Mouse (Mus musculus) CH12.LX (cell line): ENCODE results near the gene Fcgr4. TPM values are rescaled to one million over a fixed set of nuclear protein-coding genes. Genes with fewer than 3 reads are reported as not detected.
A peak's percentile ranks its signal among the peaks of the same experiment; 100 is the strongest.

Experiments
- DNase-seq: peaks from one replicate; pipeline ENCODE4 v3.0.0-alpha.2; 2013; ENCODE audit errors: extremely low read depth
- H3K27ac ChIP-seq: 2 replicates; pipeline ENCODE4 v1.5.1; 2012; ENCODE audit warnings: low read depth, mild to moderate bottlenecking, control low read depth, moderate library complexity; ENCODE audit not compliant: insufficient read depth
- H3K27me3 ChIP-seq: replicated peaks from 2 replicates; pipeline ENCODE3; 2012; ENCODE audit warnings: inconsistent platforms
- H3K36me3 ChIP-seq, 2 experiments: replicated peaks in 1 of 2; 2 replicates each; pipeline versions ENCODE3 to v1.6.1; 2012; ENCODE audit warnings: inconsistent platforms in 1 of 2, low read length in 1 of 2, mild to moderate bottlenecking in 1 of 2, mixed read lengths in 1 of 2, moderate library complexity in 1 of 2; ENCODE audit not compliant: control insufficient read depth in 1 of 2, insufficient read depth in 1 of 2
- H3K4me1 ChIP-seq, 2 experiments: 2 replicates each; pipeline ENCODE4 v1.6.1; 2012; ENCODE audit warnings: inconsistent platforms in 1 of 2, moderate library complexity in 1 of 2; ENCODE audit not compliant: insufficient read depth in 2 of 2, control insufficient read depth in 1 of 2
- H3K4me2 ChIP-seq: 2 replicates; pipeline ENCODE4 v1.6.1; 2012; ENCODE audit warnings: low read depth, mild to moderate bottlenecking, control low read depth; ENCODE audit not compliant: poor library complexity, insufficient read depth, severe bottlenecking
- H3K4me3 ChIP-seq, 3 experiments: fragments of 150-350 bp in 1 of 3; sonication (generic) in 1 of 3; replicated peaks in 1 of 3; 2 replicates each; pipeline versions ENCODE3 to v1.5.1; 2011 to 2012; ENCODE audit warnings: low read depth in 2 of 3, low read length in 2 of 3, mild to moderate bottlenecking in 2 of 3, moderate library complexity in 2 of 3, control low read depth in 1 of 3, improper control_type of control experiment in 1 of 3, inconsistent platforms in 1 of 3, mixed read lengths in 1 of 3; ENCODE audit not compliant: poor library complexity in 1 of 3
- H3K79me2 ChIP-seq: replicated peaks from 2 replicates; pipeline ENCODE4 v1.6.1; 2012; ENCODE audit warnings: mild to moderate bottlenecking, moderate library complexity; ENCODE audit not compliant: control insufficient read depth, poor library complexity, insufficient read depth, severe bottlenecking; ENCODE audit errors: extremely low read depth
- H3K9ac ChIP-seq: 2 replicates; pipeline ENCODE4 v1.6.1; 2012; ENCODE audit warnings: low read depth, mild to moderate bottlenecking, control low read depth, moderate library complexity; ENCODE audit not compliant: insufficient read depth
- H3K9me3 ChIP-seq: replicated peaks from 2 replicates; pipeline ENCODE3; 2012; ENCODE audit warnings: low read length, inconsistent platforms, mixed read lengths
- BHLHE40 ChIP-seq: IDR thresholded peaks from 2 replicates; pipeline ENCODE4 v1.6.1; 2011; ENCODE audit warnings: mild to moderate bottlenecking, low read depth, low read length, improper control_type of control experiment
- CHD1 ChIP-seq: IDR thresholded peaks from 2 replicates; pipeline ENCODE4 v1.6.1; 2012; ENCODE audit warnings: low read depth, low read length, improper control_type of control experiment, inconsistent platforms
- E2F4 ChIP-seq: IDR thresholded peaks from 2 replicates; pipeline ENCODE4 v1.6.1; 2011; ENCODE audit warnings: low read depth, low read length, improper control_type of control experiment; ENCODE audit not compliant: insufficient replicate concordance
- ELF1 ChIP-seq: IDR thresholded peaks from 2 replicates; pipeline ENCODE4 v1.6.1; 2014; ENCODE audit warnings: low read depth, mild to moderate bottlenecking, inconsistent platforms, low read length, improper control_type of control experiment
- EP300 ChIP-seq: IDR thresholded peaks from 2 replicates; pipeline ENCODE4 v1.6.1; 2011; ENCODE audit warnings: low read length, improper control_type of control experiment
- ETS1 ChIP-seq: conservative IDR thresholded peaks from 2 replicates; pipeline ENCODE4 v1.6.1; 2012; ENCODE audit warnings: low read depth, mild to moderate bottlenecking, inconsistent platforms, low read length, improper control_type of control experiment, moderate library complexity
- IRF4 ChIP-seq: IDR thresholded peaks from 2 replicates; pipeline ENCODE4 v1.6.1; 2014; ENCODE audit warnings: low read depth, mild to moderate bottlenecking, inconsistent platforms, low read length, improper control_type of control experiment
- JUN ChIP-seq: IDR thresholded peaks from 2 replicates; pipeline ENCODE4 v1.6.1; 2011; ENCODE audit warnings: low read depth, mild to moderate bottlenecking, low read length, improper control_type of control experiment, moderate library complexity; ENCODE audit not compliant: insufficient read depth
- JUND ChIP-seq: conservative IDR thresholded peaks from 2 replicates; pipeline ENCODE4 v1.6.1; 2011; ENCODE audit warnings: low read depth, low read length, improper control_type of control experiment
- MAFK ChIP-seq: IDR thresholded peaks from 2 replicates; pipeline ENCODE4 v1.6.1; 2011; ENCODE audit warnings: low read length, improper control_type of control experiment; ENCODE audit not compliant: insufficient replicate concordance
- MXI1 ChIP-seq: IDR thresholded peaks from 2 replicates; pipeline ENCODE4 v1.6.1; 2011; ENCODE audit warnings: mild to moderate bottlenecking, low read depth, low read length, improper control_type of control experiment
- NRF1 ChIP-seq: IDR thresholded peaks from 2 replicates; pipeline ENCODE4 v1.6.1; 2014; ENCODE audit warnings: low read depth, mild to moderate bottlenecking, inconsistent platforms, low read length, improper control_type of control experiment, moderate library complexity
- PAX5 ChIP-seq: IDR thresholded peaks from 2 replicates; pipeline ENCODE4 v1.6.1; 2012; ENCODE audit warnings: low read length, inconsistent platforms, mixed read lengths
- RCOR1 ChIP-seq: conservative IDR thresholded peaks from 2 replicates; pipeline ENCODE4 v1.6.1; 2012; ENCODE audit warnings: low read depth, mild to moderate bottlenecking, inconsistent platforms, low read length, improper control_type of control experiment
- SMC3 ChIP-seq: IDR thresholded peaks from 2 replicates; pipeline ENCODE4 v1.6.1; 2011; ENCODE audit warnings: low read depth, low read length, improper control_type of control experiment
- TCF12 ChIP-seq: IDR thresholded peaks from 2 replicates; pipeline ENCODE4 v1.6.1; 2014; ENCODE audit warnings: low read depth, mild to moderate bottlenecking, inconsistent platforms, low read length, improper control_type of control experiment
- USF1 ChIP-seq: IDR thresholded peaks from 2 replicates; pipeline ENCODE4 v1.6.1; 2014; ENCODE audit warnings: low read depth, mild to moderate bottlenecking, inconsistent platforms, low read length, improper control_type of control experiment
- dilution Hi-C: fragments of 300-500 bp; cut with MboI; formaldehyde crosslinking; loops from 2 replicates; pipeline ENCODE4 v1.14.3; 2020; ENCODE audit warnings: low sequenced_read_pairs; ENCODE audit not compliant: extremely low pct_unique_long_range_greater_than_20kb, extremely low pct_ligation_motif_present
- in situ Hi-C: fragments of 300-500 bp; cut with MboI; formaldehyde crosslinking; loops from 3 replicates; pipeline ENCODE4 v1.14.3; 2019; ENCODE audit warnings: low sequenced_read_pairs, low pct_ligation_motif_present, low pct_unique_long_range_greater_than_20kb, mixed read lengths
- polyA plus RNA-seq: library from polyadenylated mRNA; unstranded; fragments of >175 nt; gene quantifications from 2 replicates; pipeline ENCODE4 v1.2.1, GENCODE M21; 2012; ENCODE audit warnings: low read depth; ENCODE audit not compliant: insufficient read length
- total RNA-seq, 2 experiments: library from RNA; depleted of rRNA; stranded (reverse); fragments of 300-350 nt in 1 of 2; fragments of >200 nt in 1 of 2; gene quantifications; 2 replicates each; pipeline ENCODE4 v1.2.3; 2012 to 2014

The Fcgr4 gene
- total and polyA plus RNA-seq, 3 experiments: 41.8 to 56.8 (median 52.8) TPM

- DNase-seq: no peak
- no peak overlapping the region for H3K4me2 ChIP-seq
- no peak overlapping the region for H3K27ac ChIP-seq
- no peaks in the 10 kb centered on the region for H3K36me3 ChIP-seq
- H3K4me3 ChIP-seq: no peak overlapping the region
- dilution Hi-C loops: no loop called here
- in situ Hi-C loops: no loop called here
- H3K9me3 ChIP-seq: no peaks in the 10 kb centered on the region
- TF ChIP-seq NRF1 (no peak), E2F4 (no peak), IRF4 (no peak), RCOR1 (no peak)
- peaks cover 9 to 31% of the 10 kb centered on the region in 2 experiments for H3K4me1 ChIP-seq
- H3K9ac ChIP-seq: no peak overlapping the region
- H3K27me3 ChIP-seq: no peaks in the 10 kb centered on the region
- no peaks in the 10 kb centered on the region for H3K79me2 ChIP-seq
Measured at GRCm38 (mm10) chr1:171046501-171046900, 27.8 kb downstream of the Fcgr4 start.

DNA sequence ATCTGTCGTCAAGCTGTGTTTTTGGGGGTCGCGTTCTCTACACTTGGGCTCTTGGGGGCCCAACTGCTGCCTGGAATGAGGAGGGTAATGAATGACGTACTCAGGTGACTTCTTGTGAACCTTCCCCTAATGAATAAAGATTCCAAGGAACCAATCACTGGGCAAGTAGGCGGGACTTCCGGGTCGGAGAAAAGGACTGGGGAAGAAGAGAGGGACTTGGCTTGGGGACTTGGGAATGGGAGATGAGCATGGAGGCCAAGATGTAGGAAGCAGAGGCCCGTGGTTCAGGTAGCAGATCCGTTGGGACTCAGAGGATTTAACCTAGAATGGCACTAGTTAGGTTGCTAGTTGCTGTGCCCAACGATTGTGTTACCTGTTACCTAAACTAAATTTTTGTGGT, 30.5 kb downstream of the Fcgr4 start:
- Histone ChIP-seq H3K9ac (no peak overlapping the region), H3K9me3 (peaks cover 11% of the 10 kb centered on the region), H3K4me2 (no peak overlapping the region), H3K27ac (no peak overlapping the region), H3K4me3 (no peak overlapping the region), H3K4me1 (peaks cover 9 to 33% of the 10 kb centered on the region in 2 experiments), H3K79me2 (no peaks in the 10 kb centered on the region), H3K36me3 (peaks cover 0 to 3% of the 10 kb centered on the region in 2 experiments), H3K27me3 (no peaks in the 10 kb centered on the region)
- in situ Hi-C loops: no loop called here
- TF ChIP-seq CHD1 (no peak), PAX5 (no peak), USF1 (no peak), MAFK (no peak)
- DNase-seq: no peak
- dilution Hi-C loops: no loop called here

GRCm38 (mm10) chr1:171050774-171051173, 32.1 kb downstream of the Fcgr4 start:
- Histone ChIP-seq H3K4me2 (no peak overlapping the region), H3K9me3 (peaks cover 11% of the 10 kb centered on the region), H3K27ac (0 out of 2 replicates have a peak overlapping the region, but pooled peaks have one; percentile 1), H3K27me3 (no peaks in the 10 kb centered on the region), H3K79me2 (no peaks in the 10 kb centered on the region), H3K36me3 (peaks cover 0 to 3% of the 10 kb centered on the region in 2 experiments), H3K9ac (no peak overlapping the region), H3K4me1 (peaks cover 9 to 30% of the 10 kb centered on the region in 2 experiments), H3K4me3 (no peak overlapping the region)
- dilution Hi-C loops (no loop called here), in situ Hi-C loops (no loop called here)
- peak; percentile 91 for DNase-seq
- 0 out of 2 replicates have a peak, but pooled peaks have one; percentile 16 for TF ChIP-seq ELF1
- TF ChIP-seq TCF12: 0 out of 2 replicates have a peak, but pooled peaks have one; percentile 17
- no peak for TF ChIP-seq MXI1
- TF ChIP-seq JUN: peak; percentile 35; the same call in 1 of the 2 replicates
- peak; percentile 70 for TF ChIP-seq ETS1
- TF ChIP-seq BHLHE40: peak; percentile 36; the same call in 1 of the 2 replicates
- peak; percentile 40; the same call in 1 of the 2 replicates for TF ChIP-seq JUND
- TF ChIP-seq EP300: peak; percentile 68; the same call in 1 of the 2 replicates
- TF ChIP-seq SMC3: no peak
